Mouse (Mus musculus) right cerebral cortex, adult 2 months (tissue): Measurements from ENCODE around the gene Fpr1.
"Not testable (repeated sequence)": the region's sequence is repeated elsewhere in the genome, so short reads cannot be mapped to it uniquely, and the experiment has no call there.

ENCODE experiments used
- DNase-seq, 2 experiments: peaks; one replicate each; pipeline ENCODE4 v3.0.0; 2021 to 2022; ENCODE audit warnings: low spot score in 2 of 2

Fpr1 gene

DNA sequence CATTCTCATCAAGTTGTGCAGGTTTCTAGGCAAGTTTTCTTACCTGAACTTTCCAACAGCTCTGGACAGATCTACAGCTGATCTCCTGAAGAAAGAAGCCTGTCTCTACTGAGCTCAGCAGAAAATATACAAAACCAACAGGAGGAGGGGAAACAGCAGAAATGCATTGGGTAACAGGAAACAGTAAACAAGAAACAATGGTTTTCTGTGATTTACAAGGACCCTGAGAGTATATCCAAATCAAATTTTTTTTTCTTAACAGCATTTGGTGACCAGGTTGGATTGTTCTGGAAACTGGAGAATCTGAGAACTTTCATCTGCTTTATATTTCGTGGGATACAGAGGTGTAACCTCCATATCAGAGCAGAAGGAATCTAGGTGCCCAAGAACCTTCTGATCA is at the start of gene Fpr1:
Fpr1 (minus strand) TSS at position 101 of the 400 bp plus-strand sequence.
- no peak for DNase-seq

DNA sequence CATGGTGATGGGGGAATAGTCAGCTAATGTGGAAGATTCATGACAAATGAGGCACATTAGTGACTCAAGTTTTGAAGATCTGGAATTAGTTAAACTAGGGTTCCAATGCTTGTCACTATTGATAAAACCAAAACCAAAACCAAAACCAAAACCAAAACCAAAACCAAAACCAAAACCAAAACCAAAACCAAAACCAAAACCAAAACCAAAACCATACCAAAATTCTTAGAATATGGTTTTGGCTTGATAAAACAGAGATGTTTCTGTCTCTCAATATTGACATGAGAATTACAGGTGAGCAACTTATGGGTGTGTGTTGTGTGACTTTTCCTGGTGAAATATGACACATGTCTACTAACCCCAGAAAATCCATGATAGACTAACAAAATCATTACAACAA is 34.0 kb upstream of the Fpr1 start:
- DNase-seq = no peak

DNA sequence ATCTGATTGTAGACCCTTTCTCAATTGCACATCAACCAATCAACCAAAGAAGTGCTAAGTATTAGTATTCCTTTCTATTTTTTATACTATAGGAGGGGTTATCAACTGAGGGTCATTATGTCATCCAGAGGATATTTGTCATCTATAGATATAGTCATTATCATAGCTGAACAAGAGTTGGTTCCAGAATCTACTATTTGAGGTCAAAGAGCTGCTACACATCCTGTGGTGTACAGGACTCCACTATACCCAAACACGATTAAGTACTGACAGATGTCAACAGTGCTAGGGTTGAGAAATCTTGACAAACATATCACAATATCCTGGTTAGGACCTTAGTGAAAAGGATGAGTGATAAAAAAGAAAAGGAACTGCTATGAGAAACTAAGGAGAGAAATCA is 33.6 kb upstream of the Fpr1 start:
- DNase-seq = no peak

DNA sequence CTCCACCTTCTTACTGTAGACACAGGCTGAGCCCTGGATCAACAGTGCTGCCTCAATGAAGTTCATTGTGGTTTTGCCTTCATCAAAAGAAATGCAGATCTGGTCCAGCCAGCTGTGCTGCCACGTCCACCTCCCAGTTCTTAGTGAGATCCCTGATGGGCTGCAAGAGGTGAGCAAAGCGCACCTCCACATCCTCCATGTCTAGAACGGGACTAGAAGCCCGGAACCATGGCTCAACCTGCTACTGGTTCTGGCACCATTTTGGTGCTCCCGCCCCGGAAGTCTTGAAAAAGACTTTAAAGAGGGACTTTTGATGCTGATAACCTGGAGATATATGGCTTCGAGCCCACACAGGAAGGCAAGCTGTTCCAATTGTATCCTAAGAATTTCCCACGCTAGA is 28.9 kb upstream of the Fpr1 start:
- not testable (repeated sequence) for DNase-seq

DNA sequence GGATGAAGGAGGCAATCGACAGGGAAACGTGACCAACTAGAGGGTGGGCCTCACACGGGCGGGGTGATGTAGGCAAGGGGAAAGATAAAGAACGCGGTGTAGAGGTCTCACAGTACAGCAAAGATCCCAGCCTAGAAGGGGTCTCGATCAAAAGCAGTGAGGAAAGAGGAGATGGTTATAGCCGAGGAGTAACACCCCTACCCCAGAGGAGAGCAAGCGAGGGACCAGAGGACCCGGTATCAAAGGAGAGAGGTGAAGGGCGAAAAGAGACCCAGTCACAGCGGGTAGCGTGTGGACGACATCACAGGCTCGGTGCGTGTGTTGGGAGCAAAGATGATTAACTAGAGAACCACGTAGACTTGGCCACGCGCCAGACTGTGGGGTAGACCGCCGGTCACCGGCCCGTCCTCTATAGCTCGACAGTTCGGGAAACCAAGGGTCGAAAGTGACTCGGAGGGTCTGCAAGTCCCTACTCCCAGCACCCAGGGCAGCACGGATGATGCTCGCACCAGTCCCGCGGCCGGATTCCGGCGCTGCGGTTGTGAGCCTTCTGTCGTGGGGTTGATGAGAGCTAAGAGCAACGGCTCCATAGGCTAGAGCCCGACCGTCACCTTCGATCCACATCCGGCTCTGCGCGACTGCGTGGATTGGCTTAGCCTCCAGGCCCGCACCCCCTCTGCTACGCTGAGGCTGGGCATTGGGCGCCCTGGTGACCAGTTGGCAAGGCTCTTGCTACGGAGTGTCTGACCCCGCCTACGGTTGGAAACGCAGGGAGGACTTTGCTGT is 26.1 kb upstream of the Fpr1 start:
- peak; percentile 74 to 76 for DNase-seq

DNA sequence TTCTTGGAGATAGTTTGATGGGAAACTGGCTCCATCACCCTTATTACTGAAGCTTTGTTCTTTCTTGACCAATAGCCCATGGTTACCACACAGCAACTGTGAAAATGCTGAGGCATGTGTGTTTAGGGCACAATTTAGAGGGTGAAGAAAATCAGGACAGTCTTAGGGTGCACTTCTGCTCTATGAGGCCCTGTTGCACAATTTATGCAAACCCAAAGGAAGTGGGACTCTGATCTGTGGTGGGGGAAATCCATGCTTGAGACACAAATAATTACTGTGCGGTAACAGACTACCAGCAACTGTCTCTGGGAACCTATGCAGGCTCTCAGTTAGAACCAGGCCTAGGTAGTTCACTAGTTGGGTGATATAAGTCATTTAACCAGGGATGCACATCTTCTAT is 17.0 kb upstream of the Fpr1 start:
- no peak for DNase-seq

DNA sequence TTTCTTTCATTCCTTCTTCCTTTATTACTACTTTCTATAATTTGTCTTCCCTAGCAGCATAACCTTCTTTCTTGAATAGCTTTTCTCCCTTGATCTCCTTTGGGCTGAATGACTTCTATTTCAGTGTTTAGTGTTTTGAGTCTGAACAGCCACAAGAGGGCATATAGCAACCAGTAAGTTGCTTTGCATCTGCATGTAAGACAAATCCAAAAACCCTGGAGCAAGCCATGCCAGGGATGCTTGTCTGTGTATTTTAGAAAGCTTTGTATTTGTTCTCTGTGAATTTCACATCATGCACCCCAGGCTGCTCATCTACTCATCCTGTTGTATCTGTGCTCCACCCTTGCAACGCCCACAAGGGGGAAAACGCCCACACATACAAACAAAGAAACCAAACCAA is 15.5 kb upstream of the Fpr1 start:
- no peak for DNase-seq

DNA sequence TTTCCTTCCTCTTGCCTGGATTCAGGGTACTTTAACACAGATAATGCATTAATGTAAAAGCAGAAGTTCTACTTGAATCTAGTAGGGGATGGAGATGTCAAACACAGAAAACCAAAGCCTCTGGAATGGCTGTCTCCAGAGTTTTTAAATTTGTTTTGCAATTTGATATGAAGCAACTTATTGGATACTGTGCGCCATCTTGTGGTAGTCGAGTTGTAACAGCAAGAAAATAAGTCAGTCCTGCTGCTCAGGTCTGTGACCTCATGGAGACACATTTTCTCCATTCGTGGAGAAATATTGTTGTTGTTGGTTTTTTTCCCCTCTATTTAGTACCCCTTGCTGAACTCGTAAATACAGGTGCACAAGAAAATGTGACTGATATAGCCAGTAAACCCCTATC is 12.3 kb upstream of the Fpr1 start:
- DNase-seq = peak; percentile 7 to 56

DNA sequence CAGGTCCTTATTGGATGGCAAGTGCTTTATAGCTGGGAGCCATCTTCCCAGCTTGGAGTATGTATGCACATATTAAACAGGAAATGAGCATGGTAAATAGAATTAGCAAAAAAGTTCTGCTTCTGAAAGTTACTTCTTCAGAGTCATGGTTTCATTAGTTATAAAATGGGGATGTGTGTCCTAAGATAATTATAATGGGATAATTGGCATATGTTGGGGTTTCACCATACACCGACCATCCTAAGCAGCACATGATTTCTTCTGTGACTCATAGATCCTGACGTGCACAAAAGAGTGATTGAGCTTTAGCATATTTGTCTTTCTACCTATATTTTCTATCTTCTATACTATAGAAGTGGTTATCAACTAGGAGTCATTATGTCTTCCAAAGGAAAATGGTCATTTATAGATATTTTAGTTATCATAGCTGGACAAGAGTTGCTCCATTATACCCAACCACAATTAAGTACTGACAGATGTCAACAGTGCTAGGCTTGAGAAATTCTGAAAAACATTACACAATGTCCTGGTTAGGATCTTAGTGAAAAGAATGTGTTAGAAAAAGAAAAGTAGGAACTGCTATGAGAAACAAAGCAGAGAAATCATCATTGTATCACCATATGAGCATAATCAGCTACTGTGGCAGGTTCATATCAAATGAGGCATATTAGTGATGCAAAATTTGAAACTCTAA is 6.1 kb upstream of the Fpr1 start:
- DNase-seq = no peak

DNA sequence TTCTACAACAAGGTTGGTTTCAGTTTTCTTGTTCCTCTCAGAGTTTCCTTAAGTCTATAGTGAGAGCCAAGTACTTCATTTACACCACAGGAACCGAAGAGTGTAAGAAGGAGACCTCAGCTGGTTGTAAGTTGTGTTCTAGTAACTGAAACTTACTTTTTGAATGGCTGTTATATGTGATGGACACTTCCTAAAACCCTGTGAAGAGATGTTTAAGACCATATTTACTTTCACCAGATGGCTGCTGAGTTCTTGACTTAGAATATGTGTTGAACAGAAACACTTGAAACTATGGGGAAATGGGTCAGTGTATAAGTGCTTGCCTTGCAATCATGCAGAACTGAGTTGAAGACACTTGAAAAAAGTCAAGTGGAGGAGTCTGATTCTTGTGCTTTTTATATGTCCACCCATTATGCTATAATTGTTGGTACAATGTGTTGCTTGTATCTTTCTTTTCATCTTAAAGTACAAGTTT is 4.1 kb upstream of the Fpr1 start, which contains the start of the genes Fpr2 and Fpr3:
Fpr2 (plus strand) TSS at position 51 of the 475 bp plus-strand sequence.
Fpr3 (plus strand) TSS at position 79 of the 475 bp plus-strand sequence.
- DNase-seq = no peak

DNA sequence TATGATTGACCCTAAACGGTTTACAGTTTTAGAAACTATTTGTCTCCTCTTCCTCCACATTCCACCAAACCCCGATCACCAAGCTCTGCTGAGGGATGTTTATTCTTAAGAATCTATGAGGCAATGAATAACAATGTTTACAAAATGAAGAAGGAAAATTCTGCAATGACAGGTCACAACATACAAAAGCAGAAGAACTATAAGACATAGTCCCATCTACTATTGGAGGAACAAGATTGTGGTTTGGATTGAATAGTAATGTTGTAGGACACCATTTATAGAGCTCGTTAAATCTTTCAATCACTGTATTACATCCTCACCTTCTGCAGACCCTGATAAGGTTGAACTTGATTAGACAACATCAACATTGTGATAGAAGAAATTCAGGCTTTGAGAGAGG is 1.1 kb downstream of the Fpr1 start:
- no peak for DNase-seq

DNA sequence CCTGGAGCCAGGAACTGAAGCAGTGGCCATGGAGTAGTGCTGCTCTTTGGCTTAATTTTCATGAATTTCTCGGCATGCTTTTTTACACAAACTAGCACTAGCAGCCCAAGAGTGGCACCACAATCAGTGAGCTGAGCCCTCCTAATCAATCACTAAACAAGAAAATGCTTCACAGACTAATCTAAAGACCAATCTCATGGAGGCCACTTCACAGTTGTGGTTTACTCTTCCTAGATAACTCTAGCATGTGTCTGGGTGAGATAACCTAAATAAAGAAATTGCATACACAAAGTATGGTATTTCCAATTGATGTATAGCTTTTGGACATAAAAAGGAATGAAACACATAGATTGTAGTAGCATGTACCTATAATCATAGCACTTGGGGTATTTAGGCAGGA is 4.4 kb downstream of the Fpr1 start:
- no peak for DNase-seq

DNA sequence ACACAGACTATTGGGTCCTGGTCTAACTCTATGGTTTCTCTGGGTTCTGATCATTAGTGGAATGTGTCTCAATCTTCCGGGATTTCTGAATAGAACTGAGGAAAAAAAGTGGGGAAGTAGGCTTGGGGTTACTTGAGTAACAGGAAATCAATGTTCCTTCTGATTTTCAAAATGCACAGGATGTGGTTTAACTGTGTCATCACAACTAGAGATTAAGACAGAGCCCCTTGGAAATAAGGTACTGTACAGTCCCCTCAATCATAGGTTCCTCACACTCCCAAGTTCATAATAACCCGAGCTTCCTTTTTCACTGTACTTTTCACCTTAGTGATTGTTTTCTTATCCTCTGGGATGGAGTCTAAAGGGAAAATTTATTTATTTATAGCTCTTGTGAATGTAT is 12.0 kb downstream of the Fpr1 start:
- DNase-seq = no peak

DNA sequence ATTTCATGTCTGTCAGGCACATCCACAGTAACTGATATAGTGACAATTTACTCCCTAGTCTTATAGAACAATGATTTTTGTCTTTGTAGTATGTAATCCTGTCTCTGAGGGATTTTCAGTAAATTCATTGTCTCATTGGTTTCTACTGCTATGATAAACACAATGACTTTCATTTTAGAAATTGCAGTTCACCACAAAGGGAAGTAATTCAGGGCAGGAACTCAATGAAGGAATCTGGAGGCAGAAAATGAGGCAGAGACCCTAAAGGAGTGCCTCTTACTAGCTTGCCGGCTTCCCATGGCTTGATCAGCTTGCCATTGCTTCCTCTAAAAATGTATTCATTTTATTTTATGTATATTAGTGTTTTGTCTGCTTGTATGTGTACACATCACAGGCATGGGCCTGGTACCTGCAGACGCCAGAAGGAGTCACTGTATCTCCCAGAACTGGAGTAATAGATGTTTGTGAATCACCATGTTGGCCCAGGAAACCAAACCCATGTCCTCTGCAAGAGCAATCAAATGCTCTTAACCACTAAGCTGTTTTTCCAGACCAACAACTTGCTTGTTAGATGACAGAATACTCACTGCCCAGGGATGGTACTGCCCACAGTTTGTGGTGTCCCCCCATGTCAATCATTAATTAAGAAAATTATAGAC is 12.7 kb downstream of the Fpr1 start:
- no peak for DNase-seq

DNA sequence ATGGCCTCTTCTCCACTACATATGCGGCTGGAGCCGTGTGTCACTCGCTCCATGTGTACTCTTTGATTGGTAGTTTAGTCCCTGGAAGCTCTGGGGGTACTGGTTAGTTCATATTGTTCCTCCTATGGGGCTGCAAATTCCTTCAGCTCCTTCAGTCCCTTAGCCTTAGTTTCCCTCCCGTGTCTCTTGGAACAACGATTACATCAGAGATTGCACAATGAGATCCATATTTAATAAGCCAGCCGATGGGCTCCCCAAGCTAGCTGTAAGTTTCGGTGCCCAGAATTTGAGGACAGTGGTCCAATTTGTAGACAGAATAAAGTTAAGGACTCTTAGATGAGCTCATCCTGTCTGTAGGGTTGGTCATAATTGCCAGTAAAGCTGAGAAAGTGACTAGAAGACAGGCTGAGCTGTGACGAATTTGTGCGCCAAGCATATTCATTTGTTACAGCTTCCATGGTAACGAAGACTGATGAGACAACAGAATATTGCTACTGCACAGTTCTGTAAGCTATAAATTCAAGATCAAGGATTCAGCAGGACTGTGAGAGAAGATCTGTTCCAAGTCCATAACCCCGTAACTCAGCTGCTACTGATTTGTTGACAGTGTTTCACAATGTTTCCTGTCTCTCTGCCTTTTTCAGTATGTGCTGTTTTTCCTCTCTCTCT is 16.8 kb downstream of the Fpr1 start:
- DNase-seq = peak in 1 of 2 experiments; percentile 15

DNA sequence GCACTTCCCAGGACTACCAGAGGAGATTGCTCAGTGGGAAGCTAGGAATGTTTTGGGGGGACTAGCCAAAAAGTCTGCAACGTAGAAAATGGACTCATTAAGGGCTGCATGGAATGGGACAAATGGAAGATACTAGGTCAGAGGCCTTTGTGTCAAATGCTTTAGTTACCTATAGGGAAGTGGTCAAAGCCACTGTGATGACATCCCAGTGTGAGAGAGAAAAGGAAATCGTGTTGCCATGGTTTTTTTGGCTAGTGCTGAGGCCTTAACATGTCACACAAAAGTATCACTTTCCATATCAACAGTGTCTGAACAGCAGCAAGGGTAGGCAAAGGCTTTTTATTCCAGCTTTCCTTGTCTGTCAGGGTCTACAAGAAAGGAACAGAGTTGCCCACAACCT is 18.6 kb downstream of the Fpr1 start:
- no peak for DNase-seq

DNA sequence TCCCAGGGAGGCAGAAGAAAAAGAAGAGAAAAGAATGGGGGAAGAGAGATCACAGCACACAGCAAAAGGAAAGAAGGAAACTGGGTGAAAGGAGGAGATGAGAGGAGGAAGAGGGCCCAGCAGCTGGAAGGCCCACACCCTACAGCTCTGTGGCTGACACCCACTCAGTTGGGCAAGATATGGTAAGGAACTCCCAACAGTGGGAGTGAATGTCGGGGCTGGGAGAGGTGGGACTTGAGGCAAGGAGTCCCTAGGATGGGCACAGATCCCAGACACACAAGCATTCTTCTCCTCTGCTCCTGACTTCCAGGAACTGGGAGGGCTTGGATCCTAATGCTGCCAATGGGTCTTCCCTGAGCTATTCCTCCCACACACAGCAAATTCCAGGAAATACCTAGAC is 21.4 kb downstream of the Fpr1 start:
- no peak for DNase-seq

DNA sequence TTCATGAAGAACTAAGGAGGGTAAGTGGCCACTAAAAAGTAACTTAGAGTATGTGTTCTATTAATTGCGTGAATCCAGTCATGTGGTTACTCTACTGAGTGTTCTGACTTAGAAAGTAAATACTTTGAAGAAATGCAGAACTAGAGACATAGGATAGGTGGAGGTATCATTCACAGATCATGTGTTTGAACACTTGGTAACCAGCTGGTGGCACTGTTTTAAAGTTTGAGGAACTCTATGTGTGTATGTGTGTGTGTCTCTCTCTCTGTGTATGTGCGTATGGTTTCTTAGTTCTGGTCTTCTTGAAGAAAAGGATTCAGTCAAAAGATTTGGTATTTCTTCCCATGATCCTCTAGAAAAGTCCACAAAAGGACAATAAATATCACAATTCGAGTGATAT is 23.6 kb downstream of the Fpr1 start:
- DNase-seq = no peak

DNA sequence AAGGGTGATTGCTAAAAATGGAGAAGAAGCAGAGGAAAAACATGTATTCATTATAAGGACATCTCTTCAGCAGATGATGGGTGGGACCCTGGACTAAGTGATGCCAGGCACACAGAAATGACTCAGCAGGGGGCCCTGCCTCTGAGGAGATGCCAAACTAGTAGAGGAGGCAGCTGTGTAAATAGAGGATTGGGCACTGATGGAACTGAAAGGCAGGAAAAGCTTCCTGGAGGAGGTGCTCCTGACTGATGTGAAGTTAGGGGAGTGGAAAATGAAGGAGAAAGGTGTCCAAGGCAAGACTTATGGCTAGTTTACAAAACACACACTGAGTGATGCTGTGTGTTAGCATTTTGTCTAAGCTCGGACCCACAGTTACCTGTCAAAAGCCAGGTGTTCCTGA is 26.3 kb downstream of the Fpr1 start:
- DNase-seq = no peak

DNA sequence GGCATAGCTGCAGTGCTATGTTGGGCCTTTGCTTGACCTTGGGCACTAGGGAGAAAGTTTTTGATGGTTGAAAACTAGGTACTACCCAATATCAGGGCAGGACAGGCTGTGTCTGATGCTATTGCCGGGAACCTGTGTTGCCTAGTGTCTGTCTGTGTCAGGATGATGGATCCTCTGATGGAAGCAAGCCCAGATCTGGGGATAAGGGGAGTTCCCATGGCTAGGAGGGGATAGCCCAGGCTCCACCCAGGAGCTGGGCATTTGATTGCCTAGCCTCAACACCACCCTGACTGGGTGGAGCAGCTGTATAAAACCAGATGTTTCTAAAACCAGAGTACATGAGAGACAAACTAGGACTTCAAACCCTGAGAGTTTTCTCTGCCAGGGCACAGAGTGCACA is 27.1 kb downstream of the Fpr1 start:
- no peak for DNase-seq

DNA sequence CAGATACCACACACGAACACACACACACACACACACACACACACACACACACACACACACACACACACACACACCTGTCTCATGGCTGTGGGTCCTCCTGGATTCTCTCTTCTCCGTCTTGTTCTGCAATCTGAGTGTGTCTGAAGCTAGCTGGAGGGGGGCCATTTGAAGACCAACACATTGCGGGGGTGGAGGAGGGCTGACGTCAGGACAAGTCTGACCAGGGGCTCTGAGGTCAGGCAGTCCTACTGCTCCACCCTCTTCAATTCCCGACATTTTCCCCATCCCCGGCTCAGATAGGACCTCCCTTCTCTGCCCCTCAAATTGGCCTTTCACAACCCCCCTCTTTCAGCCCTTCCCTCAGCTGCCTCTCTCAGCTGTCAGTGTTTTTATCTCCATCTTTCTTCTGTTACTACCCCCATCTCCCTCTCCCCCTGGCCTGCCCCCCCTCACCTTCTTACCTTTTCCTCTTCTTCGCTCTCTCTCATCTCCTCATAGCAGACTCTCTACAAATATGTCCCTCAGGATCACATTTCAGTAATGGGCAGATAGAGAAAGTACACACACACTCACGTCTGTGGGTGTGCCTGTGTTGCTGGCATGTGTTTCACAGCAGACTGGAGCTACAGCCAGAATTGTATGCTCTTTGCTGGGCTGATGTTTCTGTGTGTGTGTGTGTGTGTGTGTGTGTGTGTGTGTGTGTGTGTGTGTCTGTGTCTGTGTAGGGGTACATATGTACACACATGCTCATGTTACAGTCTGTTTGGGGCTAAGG is 28.5 kb downstream of the Fpr1 start, which contains the start of gene Has1:
Has1 (minus strand) TSS at position 142 of the 775 bp plus-strand sequence.
- no peak for DNase-seq
